Mouse (Mus musculus): ENCODE measurements around the gene Ccdc183. TPM values are rescaled to one million over a fixed set of nuclear protein-coding genes. Genes with fewer than 3 reads are reported as not detected.

Gene Ccdc183
- total RNA-seq (2015) (not detected in 2 replicates), total RNA-seq (2017) (not detected in 2 replicates)

DNA sequence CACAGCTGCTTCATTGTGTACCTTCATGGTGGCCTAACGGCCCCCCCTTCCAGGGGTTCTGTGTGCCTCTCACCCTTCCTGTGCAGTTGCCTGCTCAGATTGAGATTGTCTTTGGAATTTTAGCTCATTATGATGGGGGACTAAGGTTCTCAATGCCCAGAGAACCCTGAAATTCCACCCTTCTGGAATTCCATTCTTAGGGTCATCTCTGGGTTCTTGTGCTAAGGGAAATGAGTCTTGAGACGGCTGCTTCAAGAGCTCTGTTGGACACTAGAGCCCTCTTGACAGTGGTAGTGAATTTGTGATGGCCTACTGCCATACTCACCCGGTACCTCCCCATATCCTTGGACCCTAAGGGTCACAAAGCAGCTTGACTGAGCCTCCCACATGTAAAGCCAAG lies at the start of gene Ccdc183:
TSS of gene Ccdc183 (minus strand) at position 101 of the 400 bp plus-strand sequence.
- no peak for ATAC-seq (replicated peaks; ENCODE audit: poor library complexity)

DNA sequence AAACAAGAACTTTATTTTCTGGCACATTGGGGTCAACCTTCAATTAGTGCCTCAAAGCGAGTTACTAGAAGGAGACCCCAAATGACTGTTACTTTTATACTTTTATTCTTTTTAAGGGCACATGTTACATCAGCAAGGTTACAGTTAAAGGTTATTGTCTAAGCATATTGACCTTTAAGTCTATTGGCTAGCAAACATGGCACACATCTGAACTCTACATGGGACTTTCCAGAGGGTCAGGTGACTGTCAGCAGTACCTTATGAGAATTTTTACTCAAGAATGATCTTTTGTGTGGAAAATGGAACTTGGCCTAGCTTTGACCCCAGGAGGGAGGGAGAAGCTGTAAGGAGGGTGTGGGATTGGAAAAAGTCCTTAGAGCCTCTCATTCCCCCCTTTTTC lies 49.0 kb upstream of the Ccdc183 start:
- no peak for ATAC-seq (replicated peaks; ENCODE audit: poor library complexity)

DNA sequence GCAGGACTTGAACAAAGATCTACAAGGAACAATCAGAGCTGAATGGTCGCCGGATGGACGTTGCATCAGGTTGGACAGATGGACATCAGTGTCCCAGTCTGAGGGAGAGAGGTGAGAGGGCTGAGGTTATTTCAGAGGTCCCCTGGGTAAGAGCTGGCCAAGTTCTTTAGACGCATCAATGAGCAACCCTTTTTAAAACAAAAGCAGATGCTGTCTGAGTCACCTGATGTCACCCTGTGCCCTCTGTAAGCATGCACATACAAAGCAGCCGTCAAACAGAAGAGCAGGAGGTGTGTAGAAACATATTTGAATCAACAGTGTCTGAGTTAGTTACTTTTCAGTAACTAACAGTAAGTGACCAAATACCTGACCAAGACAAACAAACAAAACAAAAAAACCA lies 46.6 kb upstream of the Ccdc183 start:
- no peak for ATAC-seq (replicated peaks; ENCODE audit: poor library complexity)

DNA sequence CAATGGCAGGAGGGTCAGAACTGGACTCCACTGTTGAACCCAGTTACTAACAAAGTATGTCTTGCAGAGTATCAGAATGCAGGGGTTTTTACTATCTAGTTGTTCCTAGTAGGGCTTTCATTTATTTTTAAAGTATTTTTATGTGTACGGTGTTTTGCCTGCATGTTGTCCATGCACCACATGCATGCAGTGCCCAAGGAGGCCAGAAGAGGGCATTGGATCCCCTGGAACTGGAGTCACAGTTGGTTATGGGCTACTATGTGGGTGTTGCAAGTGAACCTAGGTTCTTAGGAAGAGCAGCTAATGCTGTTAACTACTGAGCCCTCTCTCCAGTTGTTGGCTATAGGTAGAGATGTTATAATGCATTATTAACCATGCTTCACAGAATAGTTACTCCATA lies 46.0 kb upstream of the Ccdc183 start:
- peak; percentile 55 for ATAC-seq (replicated peaks; ENCODE audit: poor library complexity)

DNA sequence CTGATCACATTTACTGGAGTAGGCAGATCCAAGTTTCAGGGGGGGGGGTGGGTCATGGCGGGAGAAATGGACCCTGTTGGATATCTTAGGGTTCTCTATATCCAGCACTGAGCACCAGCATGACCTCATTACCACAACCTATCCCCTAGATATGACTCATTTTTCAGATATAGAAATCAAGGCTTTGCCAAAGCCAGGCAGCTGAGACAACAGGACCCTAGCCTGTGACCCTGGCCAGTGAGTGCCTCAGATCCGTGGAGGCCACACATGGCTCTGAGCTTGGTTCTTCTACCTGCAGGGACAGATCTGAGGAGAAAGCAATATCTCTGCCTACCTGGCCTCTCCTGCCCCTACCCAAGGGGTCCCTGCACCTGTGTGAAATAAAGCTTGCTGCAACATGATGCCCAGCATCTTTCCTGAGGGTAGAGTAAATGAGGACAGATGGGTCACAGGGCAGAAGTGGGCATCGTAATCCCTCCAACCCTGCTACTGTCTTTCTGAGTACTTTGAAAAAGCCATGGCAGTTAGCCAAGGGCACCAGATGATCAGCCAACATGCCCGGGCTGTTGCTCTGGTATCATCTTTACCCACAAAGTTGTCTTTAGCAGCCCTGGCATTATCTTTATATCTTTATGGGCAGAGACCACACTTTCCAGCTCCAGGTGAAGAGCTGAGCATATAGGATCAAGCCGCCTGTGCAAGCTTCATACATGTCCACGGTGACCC lies 43.9 kb upstream of the Ccdc183 start:
- no peak for ATAC-seq (replicated peaks; ENCODE audit: poor library complexity)

DNA sequence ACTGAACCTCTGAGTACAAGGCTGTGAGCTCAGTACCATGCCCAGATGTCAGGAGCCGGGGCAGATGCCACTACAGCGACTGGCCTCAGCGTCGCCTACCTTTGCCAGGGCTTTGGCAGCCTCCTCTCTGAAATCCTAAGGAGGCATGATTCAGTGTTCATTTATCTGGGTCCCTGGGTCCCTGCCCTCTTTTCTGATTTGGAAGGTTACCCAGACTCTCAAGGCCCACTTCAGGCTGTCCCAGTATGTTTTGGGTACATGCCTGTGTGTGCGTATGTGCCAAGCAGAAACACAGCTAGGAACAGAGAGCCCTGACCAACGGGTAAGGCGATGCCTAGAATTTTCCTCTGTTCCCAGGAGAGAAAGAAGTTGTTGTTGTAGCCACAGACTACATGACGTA lies 42.8 kb upstream of the Ccdc183 start:
- ATAC-seq (replicated peaks; ENCODE audit: poor library complexity): no peak

DNA sequence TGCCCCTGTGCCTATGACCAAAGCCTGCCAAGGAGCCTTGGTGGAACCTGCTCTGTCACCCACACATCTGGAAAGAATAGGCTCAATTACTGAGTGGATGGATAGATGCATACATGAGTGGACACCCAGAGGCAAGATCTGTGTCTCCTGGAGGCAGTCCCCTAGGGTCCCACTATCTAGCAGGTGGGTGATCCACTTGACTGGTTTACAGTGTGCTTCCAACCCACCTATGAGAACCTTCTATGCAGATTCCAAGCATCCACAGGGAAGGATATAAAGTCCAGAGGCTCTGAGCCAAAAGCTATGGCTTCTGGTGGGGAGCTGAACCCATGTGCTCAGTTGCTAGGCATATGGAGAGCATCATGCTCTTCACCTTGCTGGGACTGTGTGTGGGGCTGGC lies 40.2 kb upstream of the Ccdc183 start, which contains the start of gene Lcn5:
TSS of gene Lcn5 (plus strand) at position 301 of the 400 bp plus-strand sequence.
- no peak for ATAC-seq (replicated peaks; ENCODE audit: poor library complexity)

DNA sequence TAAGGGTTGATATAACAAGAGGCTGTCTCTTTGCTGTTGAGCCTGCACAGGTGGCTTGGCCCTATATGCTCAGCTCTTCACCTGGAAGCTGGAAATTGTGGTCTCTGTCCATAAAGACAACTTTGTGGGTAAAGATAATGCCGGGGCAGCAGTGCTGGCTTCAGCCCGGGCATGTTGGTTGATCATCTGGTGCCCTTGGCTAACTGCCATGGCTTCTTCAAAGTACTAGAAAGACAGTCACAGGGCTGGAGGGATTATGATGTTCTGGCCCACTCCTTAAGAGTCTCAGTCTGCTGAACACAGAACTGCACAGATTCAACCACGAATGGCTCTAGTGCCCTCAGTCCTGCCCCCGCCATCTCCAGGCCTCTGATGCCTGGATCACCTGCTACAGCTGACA lies 39.8 kb upstream of the Ccdc183 start:
- no peak for ATAC-seq (replicated peaks; ENCODE audit: poor library complexity)

DNA sequence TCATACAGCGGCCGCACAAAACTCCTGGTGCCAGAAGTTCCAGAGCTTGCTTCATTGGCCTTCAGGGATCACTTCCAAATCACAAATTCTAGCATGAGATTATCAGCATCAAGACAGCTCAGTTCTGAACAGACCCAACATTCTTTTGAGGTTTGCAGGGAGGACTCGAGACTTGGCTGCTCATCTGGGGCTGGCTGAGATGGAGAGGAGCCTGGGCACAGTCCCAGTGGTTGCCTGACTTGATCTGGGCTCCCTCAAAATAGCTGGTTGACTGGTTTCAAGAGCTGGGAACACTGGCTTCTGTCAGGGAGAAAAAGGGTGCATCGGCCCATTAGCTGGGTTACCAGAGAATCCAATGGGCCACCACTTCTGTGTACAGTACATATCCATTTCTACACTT lies 39.2 kb upstream of the Ccdc183 start:
- no peak for ATAC-seq (replicated peaks; ENCODE audit: poor library complexity)

DNA sequence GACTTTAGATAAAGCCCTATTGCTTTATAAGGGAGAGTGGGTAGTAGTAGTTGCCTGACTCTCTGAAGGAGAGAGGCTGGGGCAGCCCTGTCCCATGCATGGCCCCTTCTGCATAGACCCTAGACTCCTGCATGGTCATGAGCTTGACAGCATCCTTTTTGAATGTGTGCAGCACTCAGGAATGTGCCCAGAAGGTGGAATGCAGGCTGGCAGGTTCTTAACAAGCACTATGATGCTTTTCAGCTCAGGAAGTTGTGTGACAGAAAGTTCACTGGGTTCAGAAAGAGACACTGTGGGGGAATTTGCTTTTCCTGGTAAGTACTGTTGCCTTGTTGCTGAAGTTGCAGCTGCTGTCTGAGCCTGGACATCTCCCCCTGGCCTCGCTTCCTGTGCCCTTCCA lies 37.0 kb upstream of the Ccdc183 start:
- ATAC-seq (replicated peaks; ENCODE audit: poor library complexity): no peak

DNA sequence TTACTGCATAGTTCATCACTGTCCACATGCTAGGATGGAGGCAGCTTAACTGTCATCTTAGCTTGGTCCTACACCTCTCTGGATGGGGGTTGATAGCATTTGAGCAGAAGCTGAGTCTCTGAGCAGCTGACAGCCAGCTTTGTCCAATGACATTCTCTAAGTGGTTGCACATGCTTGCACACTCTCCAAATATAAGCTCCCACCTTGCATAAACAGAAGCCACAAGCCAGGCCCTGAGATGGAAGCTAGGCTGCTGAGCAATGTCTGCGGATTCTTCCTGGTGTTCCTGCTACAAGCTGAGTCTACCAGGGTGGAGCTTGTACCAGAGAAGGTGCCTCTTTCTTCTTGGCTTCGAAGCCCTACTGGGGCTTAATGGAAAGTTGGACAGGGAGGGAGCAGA lies 35.4 kb upstream of the Ccdc183 start, which contains the start of gene Lcn8:
TSS of gene Lcn8 (plus strand) at position 219 of the 400 bp plus-strand sequence.
- no peak for ATAC-seq (replicated peaks; ENCODE audit: poor library complexity)

DNA sequence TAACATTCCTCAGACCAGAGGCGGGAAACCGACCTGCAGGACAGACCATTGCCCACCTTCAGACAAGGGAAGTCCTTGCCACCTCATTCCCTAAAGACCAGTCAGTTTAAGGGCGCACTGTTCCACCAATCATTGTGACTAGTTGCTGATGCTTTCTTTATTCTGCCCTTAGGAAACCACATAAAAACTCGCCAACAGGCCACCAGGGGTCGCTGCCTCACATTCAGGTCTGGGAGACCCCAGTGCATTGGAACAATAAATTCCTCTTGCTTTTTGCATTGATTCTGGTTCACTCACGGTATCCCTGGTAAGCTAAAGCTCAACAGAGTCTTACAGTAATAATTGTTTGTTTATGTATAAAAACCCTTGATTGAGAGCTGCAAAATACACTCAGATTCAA lies 22.4 kb upstream of the Ccdc183 start:
- ATAC-seq (replicated peaks; ENCODE audit: poor library complexity): 0 out of 2 replicates have a peak, but pooled peaks have one; percentile 39

DNA sequence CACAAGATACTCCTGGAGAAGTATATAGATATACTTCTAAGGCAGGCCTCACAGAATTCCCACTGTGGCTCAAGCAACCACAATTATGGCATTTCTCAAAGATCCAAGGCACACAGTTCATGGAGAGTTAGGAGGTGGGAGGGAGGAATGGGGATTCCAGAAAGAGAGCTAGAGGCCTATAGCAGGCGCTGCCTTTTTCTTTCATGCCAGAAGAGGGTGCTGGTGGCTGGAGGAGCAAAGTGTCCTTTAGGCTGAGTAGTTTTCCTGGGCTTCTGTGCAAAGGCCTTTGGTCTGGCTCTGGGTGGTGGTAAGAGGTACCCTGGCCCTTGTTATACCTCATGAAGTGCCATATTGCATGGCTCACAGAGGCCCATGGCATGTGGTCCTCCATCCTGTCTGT lies 16.6 kb upstream of the Ccdc183 start:
- no peak for ATAC-seq (replicated peaks; ENCODE audit: poor library complexity)

DNA sequence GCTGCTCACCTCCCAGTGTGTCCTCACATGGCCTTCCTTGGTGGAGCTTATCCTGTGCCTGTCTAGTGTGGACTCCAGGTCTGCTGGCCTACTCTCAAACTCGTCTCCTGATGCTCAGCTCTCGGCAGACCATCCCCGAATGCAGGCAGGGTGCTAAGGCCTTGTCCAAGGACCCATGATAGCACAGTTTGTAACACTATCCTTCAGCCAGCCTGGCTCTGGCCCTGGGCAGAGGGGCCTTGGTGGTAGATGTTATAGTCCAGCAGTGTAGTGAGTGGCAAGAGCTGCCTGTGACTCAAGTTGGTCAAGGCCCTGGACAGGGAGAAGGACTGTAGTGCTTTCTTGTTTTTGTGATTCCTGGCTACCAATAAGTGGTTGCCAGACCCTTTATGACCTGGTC lies 16.1 kb upstream of the Ccdc183 start:
- no peak for ATAC-seq (replicated peaks; ENCODE audit: poor library complexity)

DNA sequence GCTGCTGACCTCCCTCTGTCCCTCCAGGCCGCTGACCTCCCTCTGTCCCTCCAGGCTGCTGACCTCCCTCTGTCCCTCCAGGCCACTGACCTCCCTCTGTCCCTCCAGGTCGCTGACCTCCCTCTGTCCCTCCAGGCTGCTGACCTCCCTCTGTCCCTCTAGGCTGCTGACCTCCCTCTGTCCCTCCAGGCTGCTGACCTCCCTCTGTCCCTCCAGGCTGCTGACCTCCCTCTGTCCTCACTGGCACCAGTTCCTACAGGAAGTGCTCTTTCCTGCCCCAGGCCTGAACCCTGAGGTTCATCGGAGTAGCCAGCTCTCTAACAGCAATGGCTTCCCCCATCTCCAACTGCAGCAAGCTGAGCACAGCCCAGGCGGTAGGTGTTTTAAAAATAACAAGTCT lies 11.3 kb upstream of the Ccdc183 start:
- ATAC-seq (replicated peaks; ENCODE audit: poor library complexity): no peak

DNA sequence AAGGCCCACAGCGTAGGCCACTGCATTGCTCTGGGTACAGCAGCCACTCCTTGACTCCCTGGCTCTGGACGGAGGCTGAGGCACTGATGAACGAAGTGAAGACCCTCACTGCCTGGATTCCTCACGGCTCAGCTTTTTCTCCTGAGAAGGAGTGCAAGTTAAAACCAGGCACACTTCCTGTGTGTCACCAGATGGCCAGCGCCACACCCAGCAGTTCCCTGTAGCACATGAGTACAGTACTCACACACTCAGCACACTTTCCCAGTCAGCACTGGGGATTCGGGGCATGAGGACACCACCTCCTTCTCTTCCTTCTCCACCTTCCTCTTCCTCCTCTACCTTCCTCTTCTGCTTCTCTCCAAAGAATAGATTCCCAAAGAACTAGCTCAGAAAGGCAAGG lies 10.3 kb upstream of the Ccdc183 start, which contains the start of gene Fcna:
TSS of gene Fcna (minus strand) at position 220 of the 400 bp plus-strand sequence.
- ATAC-seq (replicated peaks; ENCODE audit: poor library complexity): no peak

DNA sequence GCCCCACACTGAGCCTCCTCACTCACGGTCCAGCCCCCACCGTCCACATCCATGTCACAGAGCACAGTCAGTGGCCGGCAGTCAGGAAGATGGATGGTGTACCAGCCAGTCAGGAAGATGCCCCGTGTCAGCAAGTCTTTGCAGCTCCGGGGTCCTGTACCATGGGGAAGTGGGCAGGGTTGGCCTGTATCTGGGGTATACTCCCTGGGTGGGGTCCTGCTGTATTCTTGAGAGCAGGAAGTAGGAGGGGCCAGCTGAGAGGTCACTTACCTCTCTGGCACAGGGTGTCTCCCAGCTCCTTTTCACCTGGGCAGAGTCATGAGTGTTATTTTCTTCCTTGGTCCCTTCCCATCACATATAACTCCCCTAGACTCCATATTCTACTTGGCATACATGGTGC lies 8.5 kb upstream of the Ccdc183 start:
- no peak for ATAC-seq (replicated peaks; ENCODE audit: poor library complexity)

DNA sequence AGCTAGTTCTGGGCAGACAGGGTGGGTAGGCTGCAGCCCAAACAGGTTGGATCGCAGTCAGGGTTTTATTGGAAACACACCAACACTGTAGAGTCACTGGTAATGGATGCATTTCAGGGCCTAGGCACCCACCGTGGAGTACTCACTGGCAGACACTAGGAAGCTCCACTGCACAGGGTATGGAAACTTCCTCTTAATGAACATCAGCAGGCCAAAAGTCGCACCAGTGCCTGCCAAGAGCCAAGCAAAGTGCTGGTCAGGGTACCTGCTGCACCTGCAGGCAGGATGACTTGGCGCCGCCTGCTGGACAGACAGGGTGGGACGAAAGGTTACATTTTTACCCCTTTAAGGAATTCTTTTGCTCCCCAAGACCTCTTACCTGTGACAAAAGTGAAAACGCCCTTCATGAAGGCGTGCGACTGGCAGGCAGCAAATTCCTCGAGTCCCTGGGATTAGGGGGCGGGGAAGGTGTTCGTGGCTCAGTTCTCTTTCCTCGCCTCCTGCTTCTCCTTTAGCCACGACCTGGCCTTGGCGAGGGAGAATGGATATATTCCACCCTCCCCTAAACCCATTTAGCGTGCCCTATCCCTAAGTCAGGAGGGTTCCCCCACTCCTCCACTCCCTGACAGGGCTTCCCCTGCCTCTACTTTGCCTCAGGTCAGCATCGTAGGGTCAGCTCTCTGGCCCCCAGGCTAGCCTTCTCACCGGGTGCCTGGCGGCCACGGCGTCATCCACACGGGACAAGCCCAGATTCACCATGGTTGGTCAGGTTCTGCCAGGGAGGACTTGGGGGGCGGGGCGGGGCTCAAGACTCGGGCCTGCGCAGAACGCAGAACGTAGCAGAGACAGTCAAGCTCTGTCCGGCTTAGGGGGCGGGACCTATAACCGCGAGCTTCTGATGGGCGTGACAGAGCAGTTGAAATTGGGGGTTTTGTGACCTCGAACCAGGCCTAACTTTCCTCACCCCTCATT lies 4.0 kb upstream of the Ccdc183 start, which contains the start of gene Tmem141:
TSS of gene Tmem141 (minus strand) at position 777 of the 972 bp plus-strand sequence.
- peak; percentile 88 for ATAC-seq (replicated peaks; ENCODE audit: poor library complexity)

DNA sequence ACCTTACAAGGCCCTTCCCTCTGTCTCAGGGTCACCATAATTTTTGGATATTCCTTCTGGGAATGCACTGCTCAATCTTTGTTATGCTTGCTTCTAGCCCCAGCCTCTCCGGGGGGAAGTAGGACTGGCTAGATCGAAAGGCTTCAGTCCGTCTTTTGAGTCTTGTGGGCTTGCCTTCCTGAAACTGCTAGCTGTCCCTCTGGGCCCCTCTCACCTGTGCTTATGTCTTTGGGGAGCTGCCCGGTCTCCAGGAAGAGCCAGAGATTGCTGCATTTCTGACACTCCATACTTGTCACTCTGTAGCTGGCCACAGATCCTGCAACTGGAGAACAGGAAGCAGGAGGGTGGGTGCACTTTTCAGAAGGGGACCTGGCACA lies 3.4 kb upstream of the Ccdc183 start:
- ATAC-seq (replicated peaks; ENCODE audit: poor library complexity): no peak

DNA sequence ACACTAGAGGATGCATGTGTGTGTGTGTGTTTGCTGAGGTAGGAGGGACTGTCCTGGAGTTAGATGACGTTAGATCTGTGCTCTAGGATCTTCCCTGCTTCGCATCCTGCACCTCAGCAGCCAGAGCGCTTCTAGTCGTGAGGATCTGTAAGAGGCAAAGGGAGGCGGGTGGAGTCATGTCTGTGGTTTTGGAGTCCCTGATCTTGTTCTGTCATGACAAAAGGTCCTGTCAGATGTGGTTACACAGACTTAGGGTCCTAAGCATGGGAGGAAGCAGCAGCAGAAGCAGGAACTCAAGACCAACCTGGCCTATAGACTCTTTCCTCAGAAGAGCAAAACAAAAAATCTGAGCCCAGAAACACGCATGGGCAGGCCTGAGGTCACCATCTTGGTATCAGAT lies 2.9 kb upstream of the Ccdc183 start:
- peak; percentile 33 for ATAC-seq (replicated peaks; ENCODE audit: poor library complexity)

DNA sequence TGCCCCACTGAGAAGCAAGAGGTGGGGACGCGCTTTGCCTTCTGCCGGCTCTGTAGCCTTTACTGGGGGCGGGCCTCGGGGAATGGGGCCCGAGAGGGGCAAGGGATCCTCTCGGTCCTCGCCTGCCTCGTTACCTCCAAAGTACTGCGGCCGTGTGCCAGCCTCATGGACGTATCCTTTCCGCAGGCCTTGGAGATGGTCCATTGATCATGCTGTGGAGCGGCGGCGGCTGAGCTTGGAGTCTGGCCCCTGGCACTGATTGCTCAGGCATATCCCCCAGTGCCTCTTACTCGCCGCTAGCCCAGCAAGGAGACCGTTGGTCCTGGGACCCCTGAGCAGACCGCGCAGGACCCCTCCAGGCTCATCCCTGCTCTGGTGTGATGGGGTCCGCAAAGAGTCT lies 1.1 kb downstream of the Ccdc183 start:
- ATAC-seq (replicated peaks; ENCODE audit: poor library complexity): no peak

DNA sequence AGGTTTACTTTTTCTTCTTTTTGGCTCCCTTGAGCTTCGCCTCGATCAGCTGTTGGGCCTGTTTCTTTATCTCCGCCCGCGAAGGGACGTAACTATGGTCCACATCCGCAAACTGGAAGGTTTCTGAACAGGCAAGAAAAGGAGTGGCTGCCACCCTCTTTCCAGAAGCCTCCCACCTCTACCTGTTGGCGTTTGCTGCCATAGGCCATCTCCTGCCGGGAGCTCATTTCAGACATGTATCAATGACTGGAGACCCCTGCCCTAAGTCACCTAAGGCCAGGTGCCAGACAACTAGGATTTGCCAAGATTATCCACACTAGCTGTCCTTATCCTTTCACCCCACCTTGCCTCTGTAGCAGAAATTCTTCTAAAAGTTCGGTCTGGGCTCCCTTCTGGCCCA lies 8.8 kb downstream of the Ccdc183 start:
- ATAC-seq (replicated peaks; ENCODE audit: poor library complexity): peak; percentile 24

Data from megakaryocyte progenitor cell, adult 5-6 weeks (primary cell).